Mouse (Mus musculus) heart, adult 8-10 months (tissue): ENCODE measurements around the gene Pex16. TPM values are rescaled to one million over a fixed set of nuclear protein-coding genes. Genes with fewer than 3 reads are reported as not detected.

Source experiments
- DNase-seq: peaks from one replicate; pipeline ENCODE4 v3.0.0; 2022; ENCODE audit warnings: low spot score
- microRNA-seq: library from miRNA; unstranded; fragments of <30 nt; microRNA quantifications from one replicate; pipeline ENCODE4 v1.2.0, GENCODE M21; 2022
- total RNA-seq, 4 experiments: library from RNA; stranded (reverse); gene quantifications; 2 replicates each; pipeline ENCODE4 v1.2.4; 2022

Pex16 gene
- total RNA-seq, 4 experiments from 2014 or later = 22.2 to 28.5 (median 25.3) TPM

- DNase-seq = no peak
Measured at GRCm38 (mm10) chr2:92422388-92423135, 48.1 kb downstream of the Pex16 start.

DNA sequence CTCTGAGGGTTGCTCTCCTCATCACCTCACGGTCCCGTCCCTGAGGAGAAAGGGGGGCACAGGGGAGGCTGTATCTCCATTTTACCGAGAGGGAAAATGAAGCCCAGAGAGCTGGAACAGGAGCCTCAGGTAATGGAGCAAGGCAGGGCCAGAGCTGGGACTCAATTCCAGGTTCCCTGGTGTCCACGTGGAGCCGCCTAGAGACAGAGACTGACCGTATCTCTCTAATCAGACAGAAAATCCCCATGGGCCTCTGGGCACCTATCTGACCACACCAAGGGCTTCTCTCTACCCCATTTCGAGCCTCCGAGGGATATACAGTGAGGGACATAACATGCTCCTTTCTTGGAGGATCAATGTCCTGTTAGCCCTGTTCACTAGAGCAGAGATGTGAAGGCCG, 48.7 kb downstream of the Pex16 start:
- no peak for DNase-seq

GRCm38 (mm10) chr2:92423702-92424461, 49.4 kb downstream of the Pex16 start:
- DNase-seq = peak; percentile 95

DNA sequence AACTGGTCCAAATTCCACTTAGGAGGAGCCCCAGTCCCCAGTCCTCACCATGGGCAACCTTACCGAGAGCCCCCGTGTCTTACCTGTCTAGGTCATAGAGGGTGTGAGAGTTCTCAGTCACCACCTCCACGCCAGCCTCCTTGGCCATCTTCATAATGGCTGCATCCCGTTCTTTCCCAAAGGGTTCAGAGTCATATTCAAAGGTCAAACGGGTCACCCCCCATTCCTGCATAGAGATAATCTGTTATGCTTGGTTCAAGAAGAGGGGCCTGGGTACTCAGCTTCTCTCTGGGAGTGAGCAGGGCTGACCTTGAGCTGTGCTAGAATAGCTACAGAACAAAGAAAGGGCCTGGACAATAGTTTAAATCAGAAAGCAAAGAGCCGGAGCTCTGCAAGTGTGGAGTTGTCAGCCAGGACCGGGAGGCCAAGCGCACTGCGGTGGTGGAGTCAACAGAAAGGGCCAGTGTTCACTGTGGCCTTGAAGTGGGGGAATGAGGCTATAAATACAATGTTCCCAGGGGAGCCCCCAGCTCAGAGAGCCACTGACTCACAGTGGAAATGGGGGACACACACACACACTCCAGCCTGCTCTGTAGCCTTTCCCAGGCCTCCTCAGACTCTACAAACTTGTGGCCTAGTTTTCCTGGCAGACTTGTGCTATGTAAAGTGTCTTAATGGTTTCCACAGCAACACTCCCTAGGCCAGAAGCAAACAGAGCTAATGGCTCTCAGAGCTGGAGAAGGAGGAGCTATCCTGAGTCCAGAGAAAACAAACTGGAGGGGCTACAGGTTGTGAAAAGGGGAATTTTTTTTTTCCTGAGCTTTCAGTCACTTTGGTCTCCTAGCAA, 50.2 kb downstream of the Pex16 start:
- DNase-seq = peak; percentile 82

DNA sequence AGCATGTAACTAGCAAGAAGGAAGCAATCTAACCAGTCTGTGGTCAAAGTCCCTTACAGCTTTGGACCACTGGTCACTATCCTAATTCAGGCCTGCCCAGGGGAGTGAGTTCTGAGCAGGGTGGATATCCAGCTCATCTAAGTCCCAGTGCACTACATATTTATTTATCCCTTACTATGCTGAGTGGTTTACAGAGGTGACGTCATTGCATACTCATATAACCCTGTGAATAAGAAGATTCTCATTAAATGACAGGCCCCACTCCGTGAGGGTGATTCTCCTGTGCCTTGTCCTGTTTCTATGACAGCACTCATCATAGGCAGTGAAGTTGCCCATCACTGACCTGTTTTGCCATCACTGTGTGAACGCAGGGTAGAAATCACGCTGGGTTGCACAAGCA, 50.9 kb downstream of the Pex16 start:
- no peak for DNase-seq

DNA sequence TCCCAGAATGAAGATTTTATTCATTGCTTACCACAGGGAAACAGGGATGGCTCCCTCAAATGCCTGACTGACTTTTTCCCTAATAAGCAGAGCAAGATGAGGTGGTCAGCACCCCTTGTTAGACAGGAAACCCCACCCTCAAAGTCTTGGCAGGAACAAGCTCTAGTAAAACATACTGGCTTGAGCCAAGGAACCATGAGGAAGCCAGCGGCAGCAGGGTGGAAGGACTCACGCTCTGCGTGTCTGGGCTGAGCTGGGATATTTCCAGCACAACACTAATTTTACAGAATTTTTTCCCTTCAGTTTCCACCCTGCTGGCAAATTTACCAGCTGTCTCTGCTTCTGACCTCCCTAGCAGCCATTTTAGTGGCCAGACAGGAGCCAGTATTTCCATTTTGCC, 52.0 kb downstream of the Pex16 start:
- peak; percentile 76 for DNase-seq

GRCm38 (mm10) chr2:92427882-92428281, 53.4 kb downstream of the Pex16 start:
- peak; percentile 83 for DNase-seq

- DNase-seq = no peak
Measured at GRCm38 (mm10) chr2:92430089-92430488, 55.6 kb downstream of the Pex16 start.

Small RNA genes within 50 kb of the gene (microRNA-seq; reads per million reads assigned to microRNA genes)
- gene Mir7000 = not detected

Other genes with a start within 250 kb of the Pex16 start
- under 1 TPM in 1 of 4 experiments, not detected in 3; 0.75 TPM for gene Large2, start 193 bp downstream of the Pex16 start, total RNA-seq
- 1 to 10 TPM in 2 of 4 experiments, under 1 TPM in 2; 0.26 to 1.5 (median 0.86) TPM for gene 1700029I15Rik, start 7.9 kb downstream of the Pex16 start, total RNA-seq
- 1 to 10 TPM; 3.4 to 4.6 (median 3.9) TPM for gene Mapk8ip1, start 26.6 kb downstream of the Pex16 start, total RNA-seq
- gene Cry2, start 59.4 kb downstream of the Pex16 start, total RNA-seq = 10 to 100 TPM; 22.6 to 35.6 (median 32.8) TPM
- gene Slc35c1, start 85.9 kb downstream of the Pex16 start, total RNA-seq = 1 to 10 TPM; 5.5 to 6.8 (median 6.2) TPM
- 1 to 10 TPM; 1.6 to 2.1 (median 1.9) TPM for gene Chst1, start 225.0 kb downstream of the Pex16 start, total RNA-seq